Comparison of ENCODE assay signal across 7 mouse cellular contexts in genomic region chr16:17804449-17804912, GRCm38 (mm10). TPM values are rescaled to one million over a fixed set of nuclear protein-coding genes. Genes with fewer than 3 reads are reported as not detected.
DNase-seq lines count a peak whose midpoint lies in the region; ATAC-seq and TF ChIP-seq lines count a peak whose summit lies in the region.

No protein-coding gene starts in this region.

- DNase-seq in lung, postnatal 0 days (ENCODE audit: low spot score) = peak; percentile 51
- DNase-seq in lung, adult 2 months = no peak
- peak; percentile 40 for DNase-seq in c-Kit-positive CD71-positive TER-119-negative erythroid progenitor cells, embryonic 14.5 days (ENCODE audit: low read depth)
- peak; percentile 79 for DNase-seq in midbrain, embryonic 10.5 days (ENCODE audit: low spot score)
- DNase-seq in MN1 (ENCODE audit: low spot score) = no peak

- H3K27ac ChIP-seq in lung, postnatal 0 days (ENCODE audit: low read length) = no peak overlapping the region
- H3K27ac ChIP-seq in hindbrain, embryonic 15.5 days (replicated peaks) = no peak overlapping the region
- no peak overlapping the region for H3K27ac ChIP-seq in midbrain, embryonic 10.5 days (replicated peaks)

- TF ChIP-seq EP300 in lung, postnatal 0 days (IDR thresholded peaks at IDR 0.05) = no peak

- no peaks in the 10 kb centered on the region for H3K9me3 ChIP-seq in lung, postnatal 0 days (ENCODE audit: low read length)
- no peaks in the 10 kb centered on the region for H3K9me3 ChIP-seq in hindbrain, embryonic 15.5 days
- H3K9me3 ChIP-seq in midbrain, embryonic 10.5 days (replicated peaks) = no peaks in the 10 kb centered on the region

- H3K4me1 ChIP-seq in lung, postnatal 0 days (ENCODE audit: insufficient read depth, low read depth, low read length) = peaks cover 36% of the 10 kb centered on the region
- peaks cover 21% of the 10 kb centered on the region; the same call in 1 of the 2 replicates for H3K4me1 ChIP-seq in lung, adult 2 months (ENCODE audit: control insufficient read depth, insufficient read depth, low read length)
- peaks cover 53% of the 10 kb centered on the region for H3K4me1 ChIP-seq in hindbrain, embryonic 15.5 days (replicated peaks)
- H3K4me1 ChIP-seq in midbrain, embryonic 10.5 days = peaks cover 62% of the 10 kb centered on the region

- ATAC-seq in lung, postnatal 0 days = peak; percentile 16
- no peak for ATAC-seq in hindbrain, embryonic 15.5 days (ENCODE audit: low FRiP score, low read depth)
- no peak for ATAC-seq in megakaryocyte-erythroid progenitor cell, adult 5-6 weeks (replicated peaks; ENCODE audit: low FRiP score, low TSS enrichment, poor library complexity, severe bottlenecking)

- peak overlapping the region; percentile 14; the same call in 1 of the 2 replicates for H3K4me3 ChIP-seq in lung, postnatal 0 days (ENCODE audit: low read depth, low read length)
- no peak overlapping the region for H3K4me3 ChIP-seq in lung, adult 2 months (replicated peaks; ENCODE audit: extremely low read depth, low read depth, low read length)
- H3K4me3 ChIP-seq in hindbrain, embryonic 15.5 days = peak overlapping the region; percentile 39
- H3K4me3 ChIP-seq in midbrain, embryonic 10.5 days = peak overlapping the region; percentile 57

- no peaks in the 10 kb centered on the region for H3K36me3 ChIP-seq in lung, postnatal 0 days (ENCODE audit: insufficient read depth, low read length)
- no peaks in the 10 kb centered on the region for H3K36me3 ChIP-seq in hindbrain, embryonic 15.5 days
- H3K36me3 ChIP-seq in midbrain, embryonic 10.5 days = no peaks in the 10 kb centered on the region

- H3K4me2 ChIP-seq in lung, postnatal 0 days (replicated peaks; ENCODE audit: low read depth, low read length) = peak overlapping the region; percentile 42
- peak overlapping the region; percentile 73 for H3K4me2 ChIP-seq in hindbrain, embryonic 15.5 days

- TF ChIP-seq CTCF in lung, postnatal 0 days (IDR thresholded peaks at IDR 0.05) = no peak
- TF ChIP-seq CTCF in lung, adult 2 months (IDR thresholded peaks at IDR 0.05; ENCODE audit: insufficient read depth, low read length) = no peak

- no peak overlapping the region for H3K9ac ChIP-seq in lung, postnatal 0 days (replicated peaks; ENCODE audit: low read depth)
- no peak overlapping the region; the same call in 1 of the 2 replicates for H3K9ac ChIP-seq in hindbrain, embryonic 15.5 days

- WGBS in lung, postnatal 0 days = 11% methylated on average over 33 of the region's 33 CpGs
- 22% methylated on average over 33 of the region's 33 CpGs for WGBS in lung, adult 2 months
- 4% methylated on average over 33 of the region's 33 CpGs for WGBS in hindbrain, embryonic 15.5 days
- 3% methylated on average over 33 of the region's 33 CpGs for WGBS in midbrain, embryonic 10.5 days

- TF ChIP-seq POLR2A in lung, adult 2 months (IDR thresholded peaks at IDR 0.05; ENCODE audit: borderline replicate concordance, extremely low read depth, low read depth, low read length) = no peak

- H3K27me3 ChIP-seq in lung, postnatal 0 days (replicated peaks; ENCODE audit: insufficient read depth, low read length) = peaks cover 33% of the 10 kb centered on the region
- peaks cover 71% of the 10 kb centered on the region for H3K27me3 ChIP-seq in hindbrain, embryonic 15.5 days
- H3K27me3 ChIP-seq in midbrain, embryonic 10.5 days (ENCODE audit: low read depth, poor library complexity, severe bottlenecking) = peaks cover 99% of the 10 kb centered on the region

RNA-seq across cellular contexts. Expression of gene Scarf2, which starts 7.4 kb away (rescaled TPM):
- polyA plus RNA-seq in lung, postnatal 0 days (2015; fragmentation: Nextera tagmentation; extraction: Ambion mirVana) = 18.5 and 20.4 TPM in 2 replicates
- 215 and 266 TPM in 2 replicates for polyA plus RNA-seq in lung, adult 2 months (2012; rRNA removed)
- polyA plus RNA-seq in hindbrain, embryonic 15.5 days (2015; fragmentation: Nextera tagmentation; extraction: Ambion mirVana) = 2.0 and 2.3 TPM in 2 replicates
- polyA plus RNA-seq in midbrain, embryonic 10.5 days (2016; fragmentation: Nextera tagmentation; extraction: Ambion mirVana) = 4.1 TPM in 2 replicates
- not detected in 2 replicates for total RNA-seq in megakaryocyte-erythroid progenitor cell, adult 5-6 weeks (2014; fragmentation: Nextera tagmentation)
- total RNA-seq in megakaryocyte-erythroid progenitor cell, adult 5-6 weeks (2017) = not detected in 2 replicates

RNA-seq across cellular contexts. Expression of gene B830017H08Rik, which starts 28.4 kb away (rescaled TPM):
- polyA plus RNA-seq in lung, postnatal 0 days (2015; fragmentation: Nextera tagmentation; extraction: Ambion mirVana) = not detected in 2 replicates
- 0.08 and 0.10 TPM in 2 replicates for polyA plus RNA-seq in lung, adult 2 months (2012; rRNA removed)
- polyA plus RNA-seq in hindbrain, embryonic 15.5 days (2015; fragmentation: Nextera tagmentation; extraction: Ambion mirVana) = 4.4 and 4.5 TPM in 2 replicates
- polyA plus RNA-seq in midbrain, embryonic 10.5 days (2016; fragmentation: Nextera tagmentation; extraction: Ambion mirVana) = 0.21 TPM in 1 of 2 replicates, not detected in the other
- total RNA-seq in megakaryocyte-erythroid progenitor cell, adult 5-6 weeks (2014; fragmentation: Nextera tagmentation) = not detected in 2 replicates
- total RNA-seq in megakaryocyte-erythroid progenitor cell, adult 5-6 weeks (2017) = not detected in 2 replicates

RNA-seq across cellular contexts. Expression of gene Car15, which starts 33.7 kb away (rescaled TPM):
- polyA plus RNA-seq in lung, postnatal 0 days (2015; fragmentation: Nextera tagmentation; extraction: Ambion mirVana) = 1.8 TPM in 2 replicates
- polyA plus RNA-seq in lung, adult 2 months (2012; rRNA removed) = 7.5 and 9.4 TPM in 2 replicates
- polyA plus RNA-seq in hindbrain, embryonic 15.5 days (2015; fragmentation: Nextera tagmentation; extraction: Ambion mirVana) = 3.1 and 5.4 TPM in 2 replicates
- polyA plus RNA-seq in midbrain, embryonic 10.5 days (2016; fragmentation: Nextera tagmentation; extraction: Ambion mirVana) = 1.8 and 1.9 TPM in 2 replicates
- 3.5 and 6.9 TPM in 2 replicates for total RNA-seq in megakaryocyte-erythroid progenitor cell, adult 5-6 weeks (2014; fragmentation: Nextera tagmentation)
- 2.2 and 3.4 TPM in 2 replicates for total RNA-seq in megakaryocyte-erythroid progenitor cell, adult 5-6 weeks (2017)

RNA-seq across cellular contexts. Expression of gene Klhl22, which starts 45.1 kb away (rescaled TPM):
- polyA plus RNA-seq in lung, postnatal 0 days (2015; fragmentation: Nextera tagmentation; extraction: Ambion mirVana) = 25.4 and 29.8 TPM in 2 replicates
- 39.4 and 42.0 TPM in 2 replicates for polyA plus RNA-seq in lung, adult 2 months (2012; rRNA removed)
- 85.1 and 95.0 TPM in 2 replicates for polyA plus RNA-seq in hindbrain, embryonic 15.5 days (2015; fragmentation: Nextera tagmentation; extraction: Ambion mirVana)
- 52.6 and 57.4 TPM in 2 replicates for polyA plus RNA-seq in midbrain, embryonic 10.5 days (2016; fragmentation: Nextera tagmentation; extraction: Ambion mirVana)
- total RNA-seq in megakaryocyte-erythroid progenitor cell, adult 5-6 weeks (2014; fragmentation: Nextera tagmentation) = 34.5 and 35.6 TPM in 2 replicates
- total RNA-seq in megakaryocyte-erythroid progenitor cell, adult 5-6 weeks (2017) = 26.6 and 65.5 TPM in 2 replicates

Comparison
In these comparisons a context has a peak if more than half of its experiments do, and no peak if none do; other contexts are left out.
1. DNase-seq: peak in lung, postnatal 0 days (single experiment), c-Kit-positive CD71-positive TER-119-negative erythroid progenitor cells, embryonic 14.5 days (single experiment) and midbrain, embryonic 10.5 days (single experiment); none in lung, adult 2 months (single experiment) and MN1 (single experiment).
2. RNA of gene Scarf2, which starts 7.4 kb away (polyA plus RNA-seq): 215 to 266 TPM in lung, adult 2 months; 18.5 to 20.4 TPM in lung, postnatal 0 days, 4.1 TPM in midbrain, embryonic 10.5 days and 2.0 to 2.3 TPM in hindbrain, embryonic 15.5 days; every median in the first group is over 10 times any median in the second.